Mouse (Mus musculus) midbrain, embryonic 11.5 days (tissue): ENCODE results near the gene Slc16a2. TPM values are rescaled to one million over a fixed set of nuclear protein-coding genes. Genes with fewer than 3 reads are reported as not detected.
A peak's percentile ranks its signal among the peaks of the same experiment; 100 is the strongest.

ENCODE experiments used
- ATAC-seq: fragments of 200-750 bp; cut with Nextera tagmentation; 2 replicates; pipeline ENCODE4 v1.8.0; 2017; ENCODE audit warnings: moderate TSS enrichment, moderate library complexity; ENCODE audit not compliant: low FRiP score
- DNase-seq: peaks from one replicate; pipeline ENCODE4 v3.0.0; 2015; ENCODE audit warnings: low spot score; ENCODE audit errors: missing footprints
- H3K27ac ChIP-seq: fragments of 300-500 bp; sonication (generic); 2 replicates; pipeline ENCODE4 v1.5.1; 2014; ENCODE audit warnings: low read depth, low read length
- H3K27me3 ChIP-seq: fragments of 300-500 bp; sonication (generic); 2 replicates; pipeline ENCODE4 v1.6.1; 2014; ENCODE audit warnings: mild to moderate bottlenecking, low read length, moderate library complexity, mixed read lengths; ENCODE audit not compliant: control insufficient read depth, insufficient read depth
- H3K36me3 ChIP-seq: fragments of 300-500 bp; sonication (generic); 2 replicates; pipeline ENCODE4 v1.6.1; 2014; ENCODE audit warnings: mild to moderate bottlenecking, low read length, moderate library complexity, mixed read lengths; ENCODE audit not compliant: control insufficient read depth, insufficient read depth
- H3K4me1 ChIP-seq: fragments of 300-500 bp; sonication (generic); 2 replicates; pipeline ENCODE4 v1.6.1; 2014; ENCODE audit warnings: low read length; ENCODE audit not compliant: control insufficient read depth, insufficient read depth
- H3K4me2 ChIP-seq: fragments of 300-500 bp; sonication (generic); 2 replicates; pipeline ENCODE4 v1.6.1; 2014; ENCODE audit warnings: mild to moderate bottlenecking, moderate library complexity
- H3K4me3 ChIP-seq: fragments of 300-500 bp; sonication (generic); 2 replicates; pipeline ENCODE4 v1.5.1; 2014; ENCODE audit warnings: low read depth, low read length
- H3K9ac ChIP-seq: fragments of 300-500 bp; sonication (generic); 2 replicates; pipeline ENCODE4 v1.6.1; 2014; ENCODE audit warnings: low read length
- H3K9me3 ChIP-seq: fragments of 300-500 bp; sonication (generic); 2 replicates; pipeline ENCODE4 v1.6.1; 2016; ENCODE audit warnings: low read length; ENCODE audit not compliant: control insufficient read depth
- WGBS: fragments of 180-500 bp; shearing (Covaris S2); extraction: QIAGEN DNeasy Blood & Tissue Kit; methylation state at CpG from one replicate; pipeline ENCODE4 v1.1.7; 2014; 5-methylcytosine and 5-hydroxymethylcytosine counted together
- polyA plus RNA-seq: library from polyadenylated mRNA; unstranded; fragments of >200 nt; fragmentation: Nextera tagmentation; extraction: Ambion mirVana; gene quantifications from 2 replicates; pipeline ENCODE4 v1.2.1, GENCODE M21; 2014

Gene Slc16a2
- 13.4 and 14.0 TPM in 2 replicates for polyA plus RNA-seq

- Histone ChIP-seq H3K27ac (no peak within 1 kb of the TSS; the same call in 1 of the 2 replicates), H3K27me3 (peaks cover 72% of the 10 kb centered on the region), H3K4me1 (0 out of 2 replicates have a peak, but pooled peaks cover 2% of the 10 kb centered on the region), H3K9me3 (no peaks in the 10 kb centered on the region), H3K4me2 (peak within 1 kb of the TSS; percentile 81), H3K4me3 (peak within 1 kb of the TSS; percentile 46), H3K36me3 (no peaks in the 10 kb centered on the region), H3K9ac (peak within 1 kb of the TSS; percentile 64)
- WGBS = 9% methylated on average over 14 of the region's 17 CpGs
- ATAC-seq (peak; percentile 91), DNase-seq (peak; percentile 95)
These were observed at the start of gene Slc16a2 for GRCm38 (mm10) chrX:103821832-103822196. Slc16a2 (minus strand) TSS chrX:103821983.

- WGBS = 71% methylated on average over 2 of the region's 2 CpGs
- no peak overlapping the region for H3K4me2 ChIP-seq
- no peaks in the 10 kb centered on the region for H3K36me3 ChIP-seq
- ATAC-seq (no peak), DNase-seq (no peak)
- H3K27me3 ChIP-seq = peaks cover 31% of the 10 kb centered on the region
- H3K9me3 ChIP-seq = no peaks in the 10 kb centered on the region
- H3K4me1 ChIP-seq = no peaks in the 10 kb centered on the region
- no peak overlapping the region for H3K27ac ChIP-seq
- H3K4me3 ChIP-seq = no peak overlapping the region
- no peak overlapping the region for H3K9ac ChIP-seq
These were observed 41.7 kb upstream of the Slc16a2 start for GRCm38 (mm10) chrX:103863502-103863901.

DNA sequence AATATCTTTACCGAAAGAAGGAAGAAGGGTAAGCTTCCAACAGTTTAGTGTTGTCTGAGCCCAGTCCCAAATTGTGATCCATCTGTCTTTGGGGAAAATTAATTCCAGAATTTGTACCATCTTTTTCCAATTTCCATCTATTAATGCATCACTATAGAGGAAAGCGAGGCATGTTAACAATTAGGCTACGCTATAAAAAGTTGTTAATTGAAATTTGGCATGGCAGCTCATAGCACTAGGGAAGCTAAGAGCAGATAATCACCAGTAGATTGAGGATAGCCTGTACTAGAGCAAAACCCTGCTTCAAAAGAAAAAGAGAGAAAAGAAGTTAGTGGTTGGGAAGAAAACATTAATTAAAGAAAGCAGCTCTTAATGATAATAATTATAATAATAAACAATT, 41.1 kb upstream of the Slc16a2 start:
- Histone ChIP-seq H3K9ac (no peak overlapping the region), H3K36me3 (no peaks in the 10 kb centered on the region), H3K9me3 (no peaks in the 10 kb centered on the region), H3K4me1 (no peaks in the 10 kb centered on the region), H3K27me3 (peaks cover 28% of the 10 kb centered on the region), H3K4me3 (no peak overlapping the region), H3K27ac (no peak overlapping the region), H3K4me2 (no peak overlapping the region)
- ATAC-seq = no peak
- DNase-seq = no peak
- WGBS = 87% methylated on average over 3 of the region's 3 CpGs

DNA sequence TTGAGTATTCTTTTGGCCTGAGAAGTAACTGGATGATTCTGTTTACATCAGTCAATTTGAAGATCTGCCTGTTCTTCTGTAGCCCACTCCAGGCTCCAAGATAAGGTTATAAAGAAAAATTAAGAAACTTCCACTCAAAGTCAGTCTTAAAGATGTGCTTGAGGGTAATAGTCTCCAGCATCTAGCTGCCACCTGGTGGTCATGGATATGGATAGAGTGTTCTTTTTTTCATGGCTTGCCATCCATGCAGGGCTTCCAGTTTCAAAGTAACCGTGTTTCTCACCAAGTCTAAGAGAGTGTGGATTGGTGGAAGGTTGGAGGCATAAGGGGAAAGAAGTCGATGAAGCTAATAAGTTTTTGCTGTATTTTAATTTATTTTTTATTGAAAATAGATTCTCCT, 23.5 kb upstream of the Slc16a2 start:
- H3K4me3 ChIP-seq = no peak overlapping the region
- no peak for DNase-seq
- no peaks in the 10 kb centered on the region for H3K4me1 ChIP-seq
- H3K27me3 ChIP-seq = peaks cover 31% of the 10 kb centered on the region
- H3K27ac ChIP-seq = no peak overlapping the region
- no peak for ATAC-seq
- no peak overlapping the region for H3K9ac ChIP-seq
- no peak overlapping the region for H3K4me2 ChIP-seq
- H3K9me3 ChIP-seq = no peaks in the 10 kb centered on the region
- H3K36me3 ChIP-seq = no peaks in the 10 kb centered on the region
- 60% methylated on average over 2 of the region's 2 CpGs for whole genome bisulfite sequencing

- no peaks in the 10 kb centered on the region for H3K4me1 ChIP-seq
These were observed 7.1 kb upstream of the Slc16a2 start for GRCm38 (mm10) chrX:103828836-103829235.

GRCm38 (mm10) chrX:103822271-103822811, 558 bp upstream of the Slc16a2 start:
- Histone ChIP-seq H3K4me3 (peak overlapping the region; percentile 46), H3K27me3 (peaks cover 68% of the 10 kb centered on the region), H3K9me3 (no peaks in the 10 kb centered on the region), H3K27ac (no peak overlapping the region; the same call in 1 of the 2 replicates), H3K4me1 (0 out of 2 replicates have a peak, but pooled peaks cover 2% of the 10 kb centered on the region), H3K9ac (peak overlapping the region; percentile 64), H3K36me3 (no peaks in the 10 kb centered on the region), H3K4me2 (peak overlapping the region; percentile 81)
- DNase-seq (peak; percentile 86), ATAC-seq (peak; percentile 71)
- 15% methylated on average over 11 of the region's 20 CpGs for WGBS

More at GRCm38 (mm10) chrX:103828836-103829235, 7.1 kb upstream of the Slc16a2 start:
- Histone ChIP-seq H3K9ac (no peak overlapping the region), H3K36me3 (no peaks in the 10 kb centered on the region), H3K27me3 (peaks cover 31% of the 10 kb centered on the region), H3K4me2 (no peak overlapping the region), H3K27ac (no peak overlapping the region), H3K4me3 (no peak overlapping the region), H3K9me3 (no peaks in the 10 kb centered on the region)
- DNase-seq = no peak
- ATAC-seq = no peak
- WGBS = 100% methylated on average over 2 of the region's 2 CpGs

DNA sequence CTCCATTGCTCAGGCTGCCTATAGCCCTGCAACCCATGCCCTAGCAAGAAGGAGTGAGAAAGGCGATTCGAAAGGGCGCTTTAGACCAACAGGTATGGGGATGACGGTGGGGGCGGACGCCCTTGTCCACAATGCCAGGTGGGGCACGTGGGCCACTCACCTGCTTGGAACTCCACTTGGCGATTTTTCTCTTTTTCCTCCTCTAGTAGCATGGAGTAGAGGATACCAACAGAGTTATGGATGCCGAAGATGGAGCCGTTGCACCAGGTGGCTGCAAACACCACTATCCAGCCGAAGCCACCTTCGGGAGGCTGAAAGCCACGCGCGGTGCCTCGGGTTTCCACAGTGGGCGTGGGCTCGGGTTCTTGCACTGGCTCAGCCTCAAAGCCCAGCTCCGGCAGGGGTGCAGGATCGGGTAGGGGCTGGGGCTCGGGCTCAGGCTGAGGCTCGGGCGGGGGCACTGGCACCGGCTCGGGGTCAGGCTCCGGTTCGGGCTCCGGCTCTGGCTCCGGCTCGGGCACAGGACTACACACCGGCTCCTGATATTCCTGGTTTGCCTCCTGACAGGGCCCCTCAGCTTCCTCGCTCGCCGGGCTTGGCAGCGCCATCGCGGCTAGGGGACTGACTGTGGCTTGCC, 470 bp downstream of the Slc16a2 start:
- Histone ChIP-seq H3K4me1 (0 out of 2 replicates have a peak, but pooled peaks cover 2% of the 10 kb centered on the region), H3K9me3 (no peaks in the 10 kb centered on the region), H3K4me3 (peak overlapping the region; percentile 46), H3K27ac (no peak overlapping the region; the same call in 1 of the 2 replicates), H3K9ac (peak overlapping the region; percentile 64; the same call in 1 of the 2 replicates), H3K36me3 (no peaks in the 10 kb centered on the region), H3K27me3 (peaks cover 72% of the 10 kb centered on the region), H3K4me2 (peak overlapping the region; percentile 81)
- DNase-seq (peak; percentile 90), ATAC-seq (peak; percentile 10)
- 26% methylated on average over 37 of the region's 37 CpGs for WGBS

- DNase-seq (peak; percentile 86), ATAC-seq (peak; percentile 30; the same call in 1 of the 2 replicates)
- H3K4me1 ChIP-seq = 0 out of 2 replicates have a peak, but pooled peaks cover 2% of the 10 kb centered on the region
- H3K36me3 ChIP-seq = no peaks in the 10 kb centered on the region
- H3K27ac ChIP-seq = no peak overlapping the region
- 24% methylated on average over 35 of the region's 35 CpGs for WGBS
- peak overlapping the region; percentile 81 for H3K4me2 ChIP-seq
- peak overlapping the region; percentile 46 for H3K4me3 ChIP-seq
- H3K9ac ChIP-seq = peak overlapping the region; percentile 64; the same call in 1 of the 2 replicates
- peaks cover 70% of the 10 kb centered on the region for H3K27me3 ChIP-seq
- H3K9me3 ChIP-seq = no peaks in the 10 kb centered on the region
These were observed 1.2 kb downstream of the Slc16a2 start for GRCm38 (mm10) chrX:103820307-103821194.
